Mouse (Mus musculus) retina, postnatal 7 days (tissue): Measurements from ENCODE around the gene Nos1ap.
A peak's percentile ranks its signal among the peaks of the same experiment; 100 is the strongest.

Experiments used
- DNase-seq: peaks from one replicate; pipeline ENCODE4 v3.0.0-alpha.2; 2012; ENCODE audit warnings: low read depth, low spot score

Nos1ap gene

DNA sequence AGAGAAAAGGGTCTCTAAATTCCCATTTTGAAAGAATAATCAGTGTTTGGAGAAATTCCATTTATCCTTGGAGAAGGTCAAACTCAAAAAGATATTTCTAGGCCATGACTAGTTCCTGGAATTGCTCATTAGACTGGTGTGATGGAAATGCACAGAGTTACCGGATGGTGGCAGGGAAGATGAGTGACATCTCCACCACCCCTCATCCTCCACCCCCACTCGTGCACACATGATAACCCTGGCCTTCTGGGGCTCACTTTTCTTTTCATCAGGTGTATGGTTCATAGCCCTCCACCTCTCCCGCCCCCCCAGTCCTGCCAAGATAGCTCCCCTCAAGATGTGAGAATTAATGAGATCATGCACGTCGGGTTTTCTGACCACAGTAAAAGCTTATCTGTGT lies 296.4 kb downstream of the Nos1ap start:
- no peak for DNase-seq

- DNase-seq = peak; percentile 49
Measured at GRCm38 (mm10) chr1:170292239-170292951, 297.3 kb downstream of the Nos1ap start.

GRCm38 (mm10) chr1:170282415-170283129 lies 307.1 kb downstream of the Nos1ap start:
- no peak for DNase-seq

GRCm38 (mm10) chr1:170277016-170277415 lies 312.6 kb downstream of the Nos1ap start, which contains the start of gene Sh2d1b1:
Gene Sh2d1b1 (plus strand): TSS chr1:170277320.
- DNase-seq = no peak

DNA sequence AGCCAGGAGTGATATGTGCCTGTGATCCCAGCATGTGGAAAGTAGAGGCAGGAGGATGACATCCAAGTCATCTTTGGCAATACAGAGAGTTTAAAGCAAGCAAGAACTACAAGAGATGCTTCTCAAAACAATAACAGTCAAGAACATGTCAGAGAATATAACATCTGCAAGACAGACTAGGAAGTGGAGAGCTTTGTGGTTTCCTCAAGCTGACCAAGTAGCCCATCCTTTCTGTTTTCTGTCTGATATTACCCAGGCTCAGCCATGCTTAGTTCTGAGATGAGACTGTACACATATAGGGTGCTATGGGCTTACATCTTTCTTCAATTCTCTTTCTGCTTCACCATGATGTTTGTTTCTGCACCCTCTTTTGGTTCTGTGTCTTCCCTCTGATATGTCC lies 316.4 kb downstream of the Nos1ap start:
- no peak for DNase-seq

- no peak for DNase-seq
Measured at GRCm38 (mm10) chr1:170270696-170271095, 319.0 kb downstream of the Nos1ap start.

DNA sequence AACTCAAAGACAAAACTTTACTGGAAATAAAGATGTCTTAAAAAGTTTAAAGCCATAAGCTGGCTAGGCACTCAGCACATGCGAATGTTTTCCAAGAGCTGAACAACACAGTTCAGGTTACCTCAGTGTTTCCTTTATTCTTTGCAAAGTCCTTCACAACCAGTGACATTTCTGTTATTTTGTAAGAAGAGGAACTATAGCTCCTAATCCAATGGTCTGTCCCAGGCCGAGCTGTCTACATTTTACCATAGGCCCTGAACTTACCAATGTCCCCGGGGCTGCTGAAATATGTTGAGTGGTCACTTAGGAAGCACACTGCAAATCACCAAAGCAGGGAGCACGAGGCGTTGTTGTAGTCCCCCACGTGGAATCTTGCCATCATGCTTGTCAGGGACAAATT lies 319.4 kb downstream of the Nos1ap start:
- DNase-seq = no peak

DNA sequence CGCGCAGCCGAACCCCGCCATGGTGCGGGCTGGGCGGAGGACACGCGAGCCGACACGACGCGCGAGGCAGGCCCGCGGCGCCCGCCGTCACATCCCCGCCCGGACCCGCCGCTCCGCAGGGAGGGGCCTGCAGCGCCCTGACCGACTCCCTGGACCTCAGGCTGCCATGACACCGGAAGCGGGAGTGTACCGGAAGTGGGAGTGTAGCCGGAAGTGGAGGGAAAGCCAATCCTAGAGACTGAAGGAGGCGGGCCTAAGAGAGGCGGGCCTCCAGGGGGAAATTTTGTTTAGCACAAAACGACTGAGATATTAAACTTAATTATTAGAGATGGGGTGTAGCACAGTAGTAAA lies 334.1 kb downstream of the Nos1ap start:
- peak; percentile 84 for DNase-seq

GRCm38 (mm10) chr1:170254893-170255559 lies 334.6 kb downstream of the Nos1ap start:
- DNase-seq = no peak
